Mouse (Mus musculus) liver, embryonic 16.5 days (tissue): ENCODE data around the gene Rgr. TPM values are rescaled to one million over a fixed set of nuclear protein-coding genes. Genes with fewer than 3 reads are reported as not detected.

Experiments used
- polyA plus RNA-seq: library from polyadenylated mRNA; unstranded; fragments of >200 nt; fragmentation: Nextera tagmentation; extraction: Ambion mirVana; gene quantifications from 2 replicates; pipeline ENCODE4 v1.2.1, GENCODE M21; 2015

Rgr gene
- polyA plus RNA-seq, 1 experiment from 2014 or later, result not detected

Other genes starting within 250 kb of the Rgr start
- 6.7 and 7.0 TPM in 2 replicates for gene Ccser2, start 80.2 kb downstream of the Rgr start, polyA plus RNA-seq
- gene Lrit1, start 5.9 kb upstream of the Rgr start, polyA plus RNA-seq, result not detected in 2 replicates
- not detected in 2 replicates for gene Lrit2, start 19.0 kb upstream of the Rgr start, polyA plus RNA-seq
- not detected in 2 replicates for gene Cdhr1, start 49.4 kb upstream of the Rgr start, polyA plus RNA-seq
- 0.18 and 0.41 TPM in 2 replicates for gene 2610528A11Rik, start 65.1 kb upstream of the Rgr start, polyA plus RNA-seq
- 252 and 258 TPM in 2 replicates for gene Ghitm, start 86.3 kb upstream of the Rgr start, polyA plus RNA-seq